Mouse (Mus musculus): ENCODE results near the gene Gm17581. TPM values are rescaled to one million over a fixed set of nuclear protein-coding genes. Genes with fewer than 3 reads are reported as not detected.
"Not testable (repeated sequence)": the region's sequence is repeated elsewhere in the genome, so short reads cannot be mapped to it uniquely, and the experiment has no call there.

Gm17581 gene
- polyA plus RNA-seq (2011; ENCODE audit: insufficient read length, low read depth, missing spikeins): not detected in 2 replicates

GRCm38 (mm10) chr2:155735766-155736165 is at the start of gene Gm17581:
Gene Gm17581, minus strand, starts transcription at chr2:155735866.
- not testable (repeated sequence) for H3K4me1 ChIP-seq (ENCODE audit: control insufficient read depth, insufficient read depth, low read length); H3K27ac ChIP-seq (ENCODE audit: insufficient read depth, low read length); H3K4me3 ChIP-seq (ENCODE audit: insufficient read depth, low read length)

- TF ChIP-seq POLR2A (IDR thresholded peaks at IDR 0.05; ENCODE audit: low read depth, low read length): no peak
- TF ChIP-seq CTCF (IDR thresholded peaks at IDR 0.05; ENCODE audit: borderline replicate concordance, insufficient read depth, low read length): no peak
- no peak overlapping the region for H3K4me3 ChIP-seq (ENCODE audit: insufficient read depth, low read length)
- no peaks in the 10 kb centered on the region for H3K4me1 ChIP-seq (ENCODE audit: control insufficient read depth, insufficient read depth, low read length)
- no peak overlapping the region for H3K27ac ChIP-seq (ENCODE audit: insufficient read depth, low read length)
Measured at GRCm38 (mm10) chr2:155784534-155784933, 48.9 kb upstream of the Gm17581 start.

- no peak for TF ChIP-seq POLR2A (IDR thresholded peaks at IDR 0.05; ENCODE audit: low read depth, low read length)
- no peak for TF ChIP-seq CTCF (IDR thresholded peaks at IDR 0.05; ENCODE audit: borderline replicate concordance, insufficient read depth, low read length)
- Histone ChIP-seq H3K27ac (ENCODE audit: insufficient read depth, low read length) (no peak overlapping the region), H3K4me3 (ENCODE audit: insufficient read depth, low read length) (no peak overlapping the region), H3K4me1 (ENCODE audit: control insufficient read depth, insufficient read depth, low read length) (no peaks in the 10 kb centered on the region)
Measured at GRCm38 (mm10) chr2:155779506-155779905, 43.8 kb upstream of the Gm17581 start.

- no peak overlapping the region for H3K4me3 ChIP-seq (ENCODE audit: insufficient read depth, low read length)
- TF ChIP-seq CTCF (IDR thresholded peaks at IDR 0.05; ENCODE audit: borderline replicate concordance, insufficient read depth, low read length) (no peak), POLR2A (IDR thresholded peaks at IDR 0.05; ENCODE audit: low read depth, low read length) (no peak)
- H3K4me1 ChIP-seq (ENCODE audit: control insufficient read depth, insufficient read depth, low read length): no peaks in the 10 kb centered on the region
- H3K27ac ChIP-seq (ENCODE audit: insufficient read depth, low read length): no peak overlapping the region
Measured at GRCm38 (mm10) chr2:155779066-155779465, 43.4 kb upstream of the Gm17581 start.

- TF ChIP-seq CTCF (IDR thresholded peaks at IDR 0.05; ENCODE audit: borderline replicate concordance, insufficient read depth, low read length) (no peak), POLR2A (IDR thresholded peaks at IDR 0.05; ENCODE audit: low read depth, low read length) (no peak)
- Histone ChIP-seq H3K4me1 (ENCODE audit: control insufficient read depth, insufficient read depth, low read length) (no peaks in the 10 kb centered on the region), H3K27ac (ENCODE audit: insufficient read depth, low read length) (no peak overlapping the region), H3K4me3 (ENCODE audit: insufficient read depth, low read length) (no peak overlapping the region)
Measured at GRCm38 (mm10) chr2:155778004-155778403, 42.3 kb upstream of the Gm17581 start.

- H3K4me1 ChIP-seq (ENCODE audit: control insufficient read depth, insufficient read depth, low read length): no peaks in the 10 kb centered on the region
- TF ChIP-seq CTCF (IDR thresholded peaks at IDR 0.05; ENCODE audit: borderline replicate concordance, insufficient read depth, low read length) (no peak), POLR2A (IDR thresholded peaks at IDR 0.05; ENCODE audit: low read depth, low read length) (no peak)
- no peak overlapping the region for H3K27ac ChIP-seq (ENCODE audit: insufficient read depth, low read length)
- no peak overlapping the region for H3K4me3 ChIP-seq (ENCODE audit: insufficient read depth, low read length)
Measured at GRCm38 (mm10) chr2:155777688-155777985, 42.0 kb upstream of the Gm17581 start.

- no peak overlapping the region for H3K27ac ChIP-seq (ENCODE audit: insufficient read depth, low read length)
- no peaks in the 10 kb centered on the region for H3K4me1 ChIP-seq (ENCODE audit: control insufficient read depth, insufficient read depth, low read length)
- no peak for TF ChIP-seq CTCF (IDR thresholded peaks at IDR 0.05; ENCODE audit: borderline replicate concordance, insufficient read depth, low read length)
- TF ChIP-seq POLR2A (IDR thresholded peaks at IDR 0.05; ENCODE audit: low read depth, low read length): no peak
- no peak overlapping the region for H3K4me3 ChIP-seq (ENCODE audit: insufficient read depth, low read length)
Measured at GRCm38 (mm10) chr2:155776824-155777687, 41.4 kb upstream of the Gm17581 start.

GRCm38 (mm10) chr2:155775685-155776263 is 40.1 kb upstream of the Gm17581 start:
- Histone ChIP-seq H3K4me3 (ENCODE audit: insufficient read depth, low read length) (peak overlapping the region; percentile 29), H3K4me1 (ENCODE audit: control insufficient read depth, insufficient read depth, low read length) (no peaks in the 10 kb centered on the region), H3K27ac (ENCODE audit: insufficient read depth, low read length) (no peak overlapping the region)
- TF ChIP-seq CTCF (IDR thresholded peaks at IDR 0.05; ENCODE audit: borderline replicate concordance, insufficient read depth, low read length): no peak
- no peak for TF ChIP-seq POLR2A (IDR thresholded peaks at IDR 0.05; ENCODE audit: low read depth, low read length)

- Histone ChIP-seq H3K27ac (ENCODE audit: insufficient read depth, low read length) (no peak within 1 kb of the TSS), H3K4me3 (ENCODE audit: insufficient read depth, low read length) (peak within 1 kb of the TSS; percentile 29), H3K4me1 (ENCODE audit: control insufficient read depth, insufficient read depth, low read length) (no peaks in the 10 kb centered on the region)
- TF ChIP-seq CTCF (IDR thresholded peaks at IDR 0.05; ENCODE audit: borderline replicate concordance, insufficient read depth, low read length): no peak
- TF ChIP-seq POLR2A (IDR thresholded peaks at IDR 0.05; ENCODE audit: low read depth, low read length): no peak
Measured at GRCm38 (mm10) chr2:155774927-155775684, 39.4 kb upstream of the Gm17581 start, which contains the start of gene Mmp24. Gene Mmp24, plus strand, starts transcription at chr2:155775342.
